Mouse (Mus musculus): Measurements from ENCODE around the gene Hoxd3. TPM values are rescaled to one million over a fixed set of nuclear protein-coding genes. Genes with fewer than 3 reads are reported as not detected.

Gene Hoxd3
- total RNA-seq, 1 experiment from 2014 or later = not detected

- ATAC-seq (replicated peaks in 1 of 2; ENCODE audit: insufficient read depth in 1 of 2, low FRiP score in 2 of 2, low TSS enrichment in 1 of 2, low read depth in 1 of 2, poor library complexity in 2 of 2, severe bottlenecking in 2 of 2) = no peak
These were observed 11.8 kb upstream of the Hoxd3 start for GRCm38 (mm10) chr2:74699664-74700545.

- no peak for ATAC-seq (replicated peaks in 1 of 2; ENCODE audit: insufficient read depth in 1 of 2, low FRiP score in 2 of 2, low TSS enrichment in 1 of 2, low read depth in 1 of 2, poor library complexity in 2 of 2, severe bottlenecking in 2 of 2)
These were observed 11.1 kb upstream of the Hoxd3 start for GRCm38 (mm10) chr2:74700546-74701112.

DNA sequence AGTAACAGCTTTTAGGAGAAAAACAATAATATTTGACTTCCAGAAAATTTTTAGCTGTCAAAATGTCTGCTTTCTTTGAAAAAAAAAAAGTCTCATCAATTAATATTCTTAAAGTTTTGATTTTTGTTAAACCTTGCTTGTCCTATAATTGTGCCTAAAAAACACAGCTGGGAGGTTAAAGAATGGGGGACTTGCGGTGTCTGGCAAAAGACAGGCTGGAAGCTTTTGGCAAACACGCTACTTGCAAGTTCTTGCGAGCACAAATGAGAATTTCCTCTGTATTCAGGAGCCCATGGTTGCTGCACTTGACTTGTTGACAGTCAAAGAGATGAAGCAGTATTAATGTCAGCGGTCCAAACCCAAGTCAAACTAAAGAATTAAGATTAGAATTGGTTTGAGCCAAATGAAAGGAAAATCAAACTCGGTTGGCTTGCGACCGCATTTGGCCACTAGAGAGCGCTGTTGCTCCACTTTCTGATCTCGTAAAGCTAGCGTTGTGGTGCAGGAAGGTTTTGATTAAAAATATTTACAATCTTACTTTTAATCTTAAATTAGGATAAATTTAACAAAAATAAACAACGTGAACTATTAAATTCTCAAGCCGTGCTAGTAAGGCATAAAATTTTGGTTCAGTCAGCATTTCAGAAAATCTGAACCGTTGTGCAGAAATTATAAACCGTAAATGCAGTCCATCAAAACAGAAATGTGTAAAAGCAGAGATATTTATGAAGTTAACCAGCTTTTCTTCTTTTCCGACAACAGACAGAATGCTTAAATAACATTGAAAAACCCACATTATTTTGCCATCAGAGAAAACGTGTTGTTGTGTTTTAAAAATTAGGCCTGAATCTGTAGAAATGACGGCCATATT is 9.5 kb upstream of the Hoxd3 start:
- peak in 1 of 2 experiments; percentile 43; a peak in 1 of 4 replicates for ATAC-seq (replicated peaks in 1 of 2; ENCODE audit: insufficient read depth in 1 of 2, low FRiP score in 2 of 2, low TSS enrichment in 1 of 2, low read depth in 1 of 2, poor library complexity in 2 of 2, severe bottlenecking in 2 of 2)

GRCm38 (mm10) chr2:74702820-74703219 is 8.9 kb upstream of the Hoxd3 start:
- ATAC-seq (replicated peaks in 1 of 2; ENCODE audit: insufficient read depth in 1 of 2, low FRiP score in 2 of 2, low TSS enrichment in 1 of 2, low read depth in 1 of 2, poor library complexity in 2 of 2, severe bottlenecking in 2 of 2) = no peak

DNA sequence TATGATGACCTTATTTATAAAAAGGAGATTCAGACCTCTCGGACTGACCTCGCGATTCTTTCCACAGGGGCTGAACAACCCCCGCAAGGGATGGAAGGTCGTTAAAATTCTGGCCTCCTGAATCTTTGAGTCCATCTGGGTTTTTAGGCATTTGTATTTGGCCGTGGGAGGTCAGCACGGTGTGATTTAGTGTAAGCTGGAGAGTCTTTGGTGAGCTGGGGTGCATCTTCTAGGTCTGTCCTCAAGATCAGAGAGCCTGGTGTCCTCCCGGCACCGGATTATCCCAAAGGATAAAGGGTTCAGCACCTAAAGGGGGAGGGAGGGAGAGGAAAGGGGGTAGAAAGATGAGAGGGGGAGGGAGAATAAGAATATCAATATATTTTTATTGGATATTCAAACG is 8.4 kb upstream of the Hoxd3 start:
- no peak for ATAC-seq (replicated peaks in 1 of 2; ENCODE audit: insufficient read depth in 1 of 2, low FRiP score in 2 of 2, low TSS enrichment in 1 of 2, low read depth in 1 of 2, poor library complexity in 2 of 2, severe bottlenecking in 2 of 2)

- no peak for ATAC-seq (replicated peaks in 1 of 2; ENCODE audit: insufficient read depth in 1 of 2, low FRiP score in 2 of 2, low TSS enrichment in 1 of 2, low read depth in 1 of 2, poor library complexity in 2 of 2, severe bottlenecking in 2 of 2)
These were observed 7.9 kb upstream of the Hoxd3 start for GRCm38 (mm10) chr2:74703720-74704392.

DNA sequence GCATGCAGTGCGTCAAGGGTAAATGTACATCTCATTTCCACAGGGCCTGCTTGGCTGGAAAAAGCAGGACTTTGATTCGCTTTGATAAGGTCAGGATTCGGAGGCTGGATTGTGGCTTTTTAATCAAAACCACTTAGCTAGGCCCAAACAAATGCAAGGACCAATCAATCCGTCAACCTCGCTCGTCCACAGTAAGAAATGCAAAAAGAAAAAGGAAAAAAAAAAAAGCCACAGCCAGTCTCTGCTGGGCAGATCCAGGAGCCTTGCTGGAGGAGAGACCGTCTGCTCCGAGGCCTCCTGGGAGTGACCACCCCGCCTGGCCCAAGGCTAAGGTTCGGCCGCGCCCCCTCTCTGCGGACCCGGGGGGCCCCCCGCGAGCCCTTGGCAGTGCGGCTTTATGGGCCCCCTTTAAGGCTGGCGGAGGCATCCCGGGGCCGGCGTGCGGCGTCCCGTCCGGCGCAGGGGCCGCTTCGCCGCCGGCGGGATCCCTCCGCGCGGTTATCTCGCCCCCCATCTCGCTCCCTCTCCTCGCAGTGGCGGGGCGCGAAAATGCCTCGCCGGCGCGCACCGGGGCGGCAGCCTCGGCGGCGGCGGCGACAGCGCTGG is 7.2 kb upstream of the Hoxd3 start, which contains the start of gene Hoxd8:
Gene Hoxd8 (plus strand): TSS at position 223 of the 606 bp plus-strand sequence.
- ATAC-seq (replicated peaks in 1 of 2; ENCODE audit: insufficient read depth in 1 of 2, low FRiP score in 2 of 2, low TSS enrichment in 1 of 2, low read depth in 1 of 2, poor library complexity in 2 of 2, severe bottlenecking in 2 of 2) = no peak

DNA sequence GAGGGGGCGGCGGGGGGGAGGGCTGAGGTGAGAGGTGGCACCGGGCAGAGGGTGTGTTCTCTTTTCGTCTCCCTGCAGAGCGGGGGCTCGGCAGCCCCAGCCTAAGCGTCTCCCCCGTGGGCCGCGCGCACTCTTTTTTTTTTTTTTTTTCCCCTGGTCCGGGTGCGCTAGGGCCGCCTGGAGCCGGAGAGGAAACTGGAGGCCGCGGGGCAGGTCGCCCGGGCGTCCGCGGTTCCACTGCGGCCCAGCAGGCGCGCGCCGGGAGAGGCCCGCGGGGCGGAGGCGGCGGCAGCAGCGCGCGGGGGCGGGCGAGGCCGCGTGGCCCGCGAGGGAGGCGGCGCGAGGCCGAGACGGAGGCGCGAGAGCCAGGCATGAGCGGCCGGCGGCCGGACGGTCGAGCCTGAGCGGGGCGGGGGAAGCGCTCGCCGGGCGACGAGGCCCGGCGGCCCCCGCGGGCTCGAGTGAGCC is 6.7 kb upstream of the Hoxd3 start:
- no peak for ATAC-seq (replicated peaks in 1 of 2; ENCODE audit: insufficient read depth in 1 of 2, low FRiP score in 2 of 2, low TSS enrichment in 1 of 2, low read depth in 1 of 2, poor library complexity in 2 of 2, severe bottlenecking in 2 of 2)

GRCm38 (mm10) chr2:74705467-74706089 is 6.1 kb upstream of the Hoxd3 start:
- ATAC-seq (replicated peaks in 1 of 2; ENCODE audit: insufficient read depth in 1 of 2, low FRiP score in 2 of 2, low TSS enrichment in 1 of 2, low read depth in 1 of 2, poor library complexity in 2 of 2, severe bottlenecking in 2 of 2) = no peak

DNA sequence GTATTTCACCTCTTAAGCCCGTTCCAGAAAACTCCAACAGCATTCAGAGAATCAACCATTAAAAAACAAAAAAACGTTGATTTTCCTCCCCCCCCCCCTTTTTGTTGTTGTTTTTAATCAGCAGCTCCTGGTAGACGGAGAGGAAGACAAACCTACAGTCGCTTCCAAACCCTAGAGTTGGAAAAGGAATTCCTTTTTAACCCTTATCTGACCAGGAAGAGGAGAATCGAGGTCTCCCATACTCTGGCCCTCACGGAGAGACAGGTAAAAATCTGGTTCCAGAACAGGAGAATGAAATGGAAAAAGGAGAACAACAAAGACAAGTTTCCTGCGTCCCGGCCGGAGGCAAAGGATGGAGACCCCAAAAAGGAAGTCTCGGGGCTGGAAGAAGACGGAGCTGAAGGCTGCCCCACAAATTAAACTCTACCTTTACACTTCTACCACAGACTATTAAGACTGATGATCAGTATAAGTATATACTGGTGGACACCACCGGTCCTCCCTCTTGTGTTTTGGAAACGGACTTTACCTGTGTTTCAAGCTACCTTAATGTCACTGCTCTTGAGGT is 5.2 kb upstream of the Hoxd3 start:
- no peak for ATAC-seq (replicated peaks in 1 of 2; ENCODE audit: insufficient read depth in 1 of 2, low FRiP score in 2 of 2, low TSS enrichment in 1 of 2, low read depth in 1 of 2, poor library complexity in 2 of 2, severe bottlenecking in 2 of 2)

DNA sequence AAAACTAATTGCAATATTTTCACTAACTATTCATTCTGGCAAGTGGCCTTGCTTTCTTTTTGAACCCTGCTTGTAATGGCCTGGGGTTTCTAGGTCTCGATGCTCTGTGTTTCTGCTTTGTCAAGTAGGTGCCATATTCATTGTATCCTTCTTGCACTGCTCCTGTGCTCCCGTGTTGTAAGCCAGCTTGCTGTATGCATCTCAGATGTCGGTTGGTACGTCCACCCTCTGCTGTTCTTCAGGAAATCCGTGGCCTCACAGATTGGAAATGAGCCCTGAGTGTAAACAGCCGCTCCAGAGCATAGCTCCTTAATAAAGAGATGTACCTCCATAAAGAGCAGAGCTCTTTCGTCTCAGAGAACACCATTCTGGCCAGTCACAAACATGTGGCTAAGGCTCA is 4.1 kb upstream of the Hoxd3 start:
- ATAC-seq (replicated peaks in 1 of 2; ENCODE audit: insufficient read depth in 1 of 2, low FRiP score in 2 of 2, low TSS enrichment in 1 of 2, low read depth in 1 of 2, poor library complexity in 2 of 2, severe bottlenecking in 2 of 2) = no peak

DNA sequence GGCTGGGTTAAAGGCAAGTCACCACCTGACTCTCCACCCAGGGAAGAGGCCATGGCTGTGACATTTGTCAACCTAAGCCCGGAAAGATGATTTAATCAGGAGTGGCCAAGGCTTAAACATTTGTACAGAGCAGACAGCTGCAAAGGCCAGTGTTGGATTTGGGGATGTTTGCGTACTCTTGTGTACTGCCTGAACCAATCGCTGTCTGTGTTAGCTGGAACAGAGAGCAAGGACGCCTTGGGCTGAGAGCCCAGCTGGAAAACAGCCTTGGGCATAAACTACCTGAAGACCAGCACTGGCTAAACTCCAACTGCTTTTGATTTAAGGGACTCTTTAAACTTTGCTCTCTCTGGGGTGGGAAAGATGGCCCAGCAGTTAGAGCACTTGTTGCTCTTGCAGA is 3.1 kb upstream of the Hoxd3 start:
- ATAC-seq (replicated peaks in 1 of 2; ENCODE audit: insufficient read depth in 1 of 2, low FRiP score in 2 of 2, low TSS enrichment in 1 of 2, low read depth in 1 of 2, poor library complexity in 2 of 2, severe bottlenecking in 2 of 2) = no peak

- no peak; a peak in 1 of 4 replicates for ATAC-seq (replicated peaks in 1 of 2; ENCODE audit: insufficient read depth in 1 of 2, low FRiP score in 2 of 2, low TSS enrichment in 1 of 2, low read depth in 1 of 2, poor library complexity in 2 of 2, severe bottlenecking in 2 of 2)
These were observed 2.0 kb upstream of the Hoxd3 start for GRCm38 (mm10) chr2:74709465-74710419.

- no peak for ATAC-seq (replicated peaks in 1 of 2; ENCODE audit: insufficient read depth in 1 of 2, low FRiP score in 2 of 2, low TSS enrichment in 1 of 2, low read depth in 1 of 2, poor library complexity in 2 of 2, severe bottlenecking in 2 of 2)
These were observed 691 bp upstream of the Hoxd3 start for GRCm38 (mm10) chr2:74710929-74711543.
